Mouse (Mus musculus): ENCODE measurements at regions not wholly inside any gene's neighbourhood (a gene's known extent, or its start where the extent isn't known, plus 50 kb on each side); places are given as distances from the start of the nearest gene placed in this dataset.

- no peak for TF ChIP-seq POLR2A (IDR thresholded peaks at IDR 0.05; ENCODE audit: low read depth, low read length)
- no peak for TF ChIP-seq CTCF (IDR thresholded peaks at IDR 0.05; ENCODE audit: extremely low read depth, insufficient read length, insufficient replicate concordance, low read depth, low read length)
Measured at GRCm38 (mm10) chr19:14658479-14658878, 60.6 kb upstream of the Tle4 start.
